Mouse (Mus musculus) spleen, adult 18-20 months (tissue): ENCODE measurements at regions not wholly inside any gene's neighbourhood (a gene's known extent, or its start where the extent isn't known, plus 50 kb on each side); places are given as distances from the start of the nearest gene placed in this dataset.
"Not testable (repeated sequence)": the region's sequence is repeated elsewhere in the genome, so short reads cannot be mapped to it uniquely, and the experiment has no call there.

Experiments
- DNase-seq, 2 experiments: peaks; one replicate each; pipeline ENCODE4 v3.0.0; 2022; ENCODE audit warnings: mixed read lengths in 2 of 2

DNA sequence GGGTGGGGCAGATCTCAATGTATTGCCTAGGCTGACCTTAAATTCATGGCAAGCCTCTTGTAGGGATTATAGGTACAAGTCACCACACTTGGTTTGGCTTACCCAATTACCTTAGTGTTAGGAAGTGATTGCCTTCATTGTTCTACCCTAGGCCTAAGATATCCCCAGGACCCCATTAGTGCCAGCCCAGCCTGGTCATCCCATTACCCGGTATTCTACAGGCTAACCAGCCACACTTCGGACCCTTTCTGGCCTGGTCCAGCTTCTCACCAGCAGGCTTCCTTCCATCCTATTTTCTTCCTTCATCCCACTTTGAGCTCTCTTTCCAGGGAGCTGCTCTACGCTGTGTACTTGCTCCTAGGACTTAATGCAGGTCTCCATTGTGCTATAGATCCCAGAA lies 59.5 kb downstream of the Tex35 start:
- DNase-seq, result no peak

DNA sequence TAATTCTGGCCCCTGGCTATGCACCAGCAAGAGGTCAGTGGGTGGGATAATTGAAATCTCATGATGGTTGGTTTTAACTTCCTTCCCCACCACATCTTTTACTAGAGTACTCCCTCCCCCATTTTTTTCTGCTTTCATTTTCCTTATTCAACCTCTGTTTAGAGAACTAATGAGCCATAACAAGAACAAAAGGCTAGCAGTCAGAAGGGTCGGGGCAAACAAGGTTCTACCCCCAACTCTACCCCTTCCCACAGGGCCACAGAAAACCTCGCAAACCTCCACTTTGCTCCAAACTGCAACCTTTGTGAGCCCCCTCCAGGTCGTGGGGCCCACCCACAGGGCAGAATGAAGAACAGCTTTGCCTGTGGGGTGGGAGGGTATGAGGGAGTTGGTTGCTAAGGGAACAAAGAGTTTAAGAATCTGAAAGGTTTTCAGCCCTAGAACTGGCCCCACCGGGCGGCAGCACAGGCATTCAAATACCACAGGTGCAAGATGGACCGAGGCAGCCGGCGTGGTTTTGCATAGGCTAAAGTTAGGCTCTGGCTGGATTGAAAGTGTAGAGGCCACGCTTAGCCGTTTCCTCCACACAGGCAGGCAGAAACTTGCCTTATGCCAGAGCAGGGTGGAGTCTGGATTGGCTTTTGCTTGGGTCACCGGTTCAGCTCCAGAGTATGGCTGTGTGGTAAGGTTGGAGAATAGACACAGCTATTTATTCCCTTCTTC lies 60.1 kb downstream of the Tex35 start:
- DNase-seq, result peak; percentile 56 to 69

DNA sequence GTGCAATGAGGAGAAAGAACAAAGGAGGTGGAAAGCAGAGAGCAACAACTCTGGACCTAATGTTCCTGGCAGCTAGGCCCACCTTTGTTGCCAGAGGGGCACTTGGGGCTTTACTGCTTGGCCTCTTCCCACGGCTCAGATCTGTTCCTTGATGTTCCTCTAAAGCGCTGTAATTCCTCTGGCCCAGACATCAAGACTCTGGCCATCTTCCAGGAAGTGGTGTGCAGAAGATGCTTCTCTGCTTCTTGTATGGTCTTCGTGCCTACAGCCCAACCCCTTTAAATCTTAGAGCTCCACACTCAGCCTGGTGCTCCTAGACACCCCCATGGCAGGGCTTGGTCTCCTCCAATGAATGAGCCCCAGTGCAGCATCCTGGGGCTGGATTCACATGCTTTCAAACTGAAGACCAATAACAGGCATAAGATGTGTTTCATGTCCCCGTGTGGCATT lies 60.7 kb downstream of the Tex35 start:
- DNase-seq, result no peak

DNA sequence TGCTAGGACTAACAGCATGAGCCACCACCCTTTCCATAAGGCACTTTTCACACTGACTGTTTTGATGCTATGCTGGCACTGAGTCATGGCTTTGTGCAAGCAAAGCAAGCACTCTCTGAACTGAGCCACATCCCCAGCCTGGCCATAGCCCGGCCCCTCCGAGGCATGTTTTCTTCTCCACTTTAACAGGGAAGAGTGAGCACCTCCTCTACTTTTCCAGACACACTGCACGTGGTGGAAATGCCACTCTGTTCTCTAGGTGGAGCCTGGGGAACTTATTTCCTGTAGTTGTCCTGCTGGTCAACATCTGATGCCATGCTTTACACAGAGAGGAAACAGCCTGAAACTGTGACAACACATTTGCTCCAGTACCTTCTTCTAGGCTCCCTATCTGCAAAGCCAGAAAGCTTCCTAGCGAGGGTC lies 61.7 kb downstream of the Tex35 start:
- no peak for DNase-seq

DNA sequence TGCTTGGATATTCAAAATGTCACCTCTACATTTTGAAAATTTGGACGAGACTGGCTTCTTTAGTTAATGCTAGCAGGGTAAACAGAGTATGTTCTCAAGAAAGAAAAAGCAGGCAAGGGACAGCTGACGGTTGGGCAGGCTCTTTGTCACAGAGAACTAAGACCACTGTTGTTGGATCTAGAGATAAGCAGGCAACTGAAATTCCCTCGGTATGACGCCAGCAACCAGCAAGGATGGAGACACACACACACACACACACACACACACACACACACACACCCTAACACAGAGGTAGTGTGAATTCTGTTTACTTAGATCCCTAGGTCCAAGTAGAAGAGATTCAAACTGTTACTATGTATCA lies 68.7 kb downstream of the Tex35 start:
- DNase-seq, result no peak

DNA sequence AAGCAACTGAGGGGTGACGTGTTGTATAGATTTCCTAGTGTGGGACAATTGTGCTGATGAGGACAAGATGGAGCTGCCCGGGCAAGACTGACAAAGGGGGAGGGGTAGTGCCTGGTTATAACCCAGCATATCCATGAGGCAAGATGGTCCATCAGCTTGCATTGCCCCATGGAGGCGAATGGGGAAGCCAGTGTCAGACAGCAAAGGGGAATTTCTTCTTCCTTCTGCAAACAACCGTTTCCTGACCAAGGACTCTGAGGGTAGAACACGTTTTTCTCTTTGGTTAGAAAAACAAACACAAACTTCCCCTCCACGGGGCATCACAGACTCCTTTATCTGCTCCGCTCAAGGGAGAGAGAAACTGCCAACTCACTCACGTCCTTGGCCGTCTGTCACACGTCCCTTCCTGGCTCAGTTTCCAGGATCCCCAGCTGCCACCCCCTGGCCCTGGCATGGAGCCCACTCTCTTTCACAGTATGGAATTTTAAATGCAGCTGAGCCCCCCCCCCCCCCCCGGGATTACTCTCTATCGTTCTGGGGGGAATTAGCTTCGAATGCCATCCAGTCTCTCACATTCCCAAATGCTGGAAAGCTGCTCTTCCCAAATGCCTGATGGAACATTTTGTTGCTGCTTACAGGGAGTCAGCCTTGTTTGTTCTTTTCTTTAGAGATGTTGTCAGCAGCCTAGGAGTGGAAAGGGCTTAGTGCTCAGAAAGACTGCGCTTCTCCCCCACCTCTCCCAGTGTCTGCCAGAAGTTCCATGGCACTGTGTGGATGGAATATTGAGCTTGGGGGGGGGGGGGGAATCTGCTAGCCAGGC lies 69.3 kb downstream of the Tex35 start:
- DNase-seq, result no peak

- no peak for DNase-seq
Measured at GRCm38 (mm10) chr1:157038111-157039008, 70.1 kb downstream of the Tex35 start.

DNA sequence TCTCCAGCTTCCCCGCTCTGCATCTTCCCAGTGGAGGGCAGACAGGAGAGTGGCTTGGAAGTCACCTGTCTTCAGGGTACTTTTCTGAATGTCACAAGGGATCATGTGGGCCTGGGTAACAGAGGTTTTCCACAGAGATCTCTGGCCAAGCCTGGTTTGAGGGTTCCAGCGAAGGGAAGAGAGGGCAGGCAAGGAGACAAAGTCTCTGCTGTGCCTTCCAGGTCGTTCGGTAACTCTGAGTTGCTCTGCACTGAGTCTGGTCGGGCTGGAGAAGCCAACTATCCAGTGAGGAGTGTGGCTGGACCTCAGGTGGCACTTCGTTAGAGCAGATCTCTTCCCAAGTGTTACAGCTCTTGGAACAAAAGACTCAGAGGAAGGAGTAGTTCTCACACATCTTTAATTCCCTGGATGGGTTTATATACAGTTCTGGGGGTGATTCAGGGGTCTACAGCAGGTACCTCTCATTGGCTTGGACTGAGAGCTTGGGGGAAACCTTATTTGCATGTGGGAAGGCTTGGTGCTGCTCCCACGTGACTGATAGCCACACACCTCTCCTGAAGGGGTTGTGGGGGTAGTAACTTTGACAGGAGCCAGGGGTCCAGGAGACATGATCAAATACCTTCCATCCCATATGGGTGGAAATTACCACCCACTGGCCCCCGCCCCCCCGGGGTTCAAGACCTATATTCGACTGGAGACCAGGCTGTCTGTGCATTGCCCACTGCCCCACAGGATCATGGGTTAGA lies 71.1 kb downstream of the Tex35 start:
- DNase-seq, result no peak

DNA sequence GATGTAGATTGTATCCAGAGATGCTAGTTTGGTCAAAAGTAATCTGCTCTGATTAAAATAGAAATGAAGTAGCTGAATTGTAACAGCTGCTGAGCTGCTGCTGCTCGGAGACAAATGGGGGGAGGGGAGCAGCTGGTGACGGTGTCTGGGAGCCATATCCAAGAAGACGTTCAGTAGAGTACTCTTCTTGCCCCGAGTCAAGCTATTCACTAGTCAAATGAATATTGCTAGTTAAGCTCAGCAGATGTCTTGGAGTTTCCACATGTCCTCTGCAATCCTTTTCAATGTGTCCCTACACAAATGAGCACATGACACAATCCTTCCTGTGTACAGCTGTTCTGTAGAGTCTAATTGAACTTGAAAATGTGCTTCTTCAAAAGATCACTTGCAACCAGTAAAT lies 71.7 kb downstream of the Tex35 start:
- DNase-seq, result no peak

DNA sequence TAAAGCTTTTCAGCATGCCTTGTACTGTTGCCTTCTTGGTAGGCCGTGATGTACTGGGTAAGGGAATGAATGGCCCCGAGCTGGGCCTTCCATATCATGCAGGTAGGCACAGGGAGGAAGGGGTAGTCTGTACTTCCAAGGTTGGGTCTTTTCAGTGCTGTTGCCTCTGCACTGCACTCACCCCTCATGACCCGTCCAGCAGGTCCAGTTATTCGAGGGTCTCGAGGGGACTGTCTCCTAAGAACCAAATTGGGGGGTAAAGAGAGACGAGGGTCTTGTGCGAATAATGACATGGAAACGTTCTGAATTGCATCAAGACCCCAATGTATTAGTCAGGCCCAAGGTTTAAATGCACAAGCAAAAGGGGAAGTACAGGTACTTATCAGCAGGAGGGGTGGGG lies 73.3 kb downstream of the Tex35 start:
- not testable (repeated sequence) for DNase-seq

DNA sequence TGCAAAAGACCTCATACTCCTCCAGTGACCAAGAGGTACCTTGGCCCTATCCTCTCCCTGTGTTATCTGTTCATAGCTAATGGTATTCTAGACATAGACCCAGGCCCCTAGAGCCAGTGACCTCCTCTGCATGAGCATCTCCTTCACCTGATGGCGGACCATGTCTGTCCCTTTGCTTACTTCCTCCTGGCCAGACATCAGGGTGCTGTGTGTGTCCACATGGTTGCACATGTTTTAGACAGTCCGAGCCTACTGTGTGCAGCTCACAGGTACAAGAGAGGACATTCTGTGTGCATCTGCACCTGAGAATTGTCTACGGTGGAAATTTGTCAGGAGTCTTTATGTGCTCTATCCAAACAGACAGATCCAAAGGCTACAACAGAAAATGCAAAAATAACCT lies 79.8 kb downstream of the Tex35 start:
- DNase-seq, result no peak

DNA sequence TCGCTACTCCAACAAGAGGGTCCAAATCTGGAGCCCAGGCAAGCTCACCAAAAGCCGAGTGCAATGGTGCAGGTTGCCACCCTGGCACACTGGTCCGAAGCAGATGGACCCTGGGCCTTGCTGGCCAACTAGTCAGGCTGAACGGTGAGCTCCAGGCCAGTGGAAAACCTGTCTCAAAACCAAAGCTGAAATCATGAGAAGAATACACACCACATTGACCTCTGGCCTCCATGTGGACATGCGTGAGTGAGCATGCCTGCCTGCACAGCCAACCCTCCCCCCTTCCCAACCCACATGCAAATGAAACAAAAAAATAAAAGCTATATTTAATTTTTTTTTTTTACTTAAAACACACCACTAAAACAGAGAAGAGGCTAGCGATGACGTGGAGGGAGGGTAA lies 80.8 kb downstream of the Tex35 start:
- DNase-seq, result peak in 1 of 2 experiments; percentile 61

DNA sequence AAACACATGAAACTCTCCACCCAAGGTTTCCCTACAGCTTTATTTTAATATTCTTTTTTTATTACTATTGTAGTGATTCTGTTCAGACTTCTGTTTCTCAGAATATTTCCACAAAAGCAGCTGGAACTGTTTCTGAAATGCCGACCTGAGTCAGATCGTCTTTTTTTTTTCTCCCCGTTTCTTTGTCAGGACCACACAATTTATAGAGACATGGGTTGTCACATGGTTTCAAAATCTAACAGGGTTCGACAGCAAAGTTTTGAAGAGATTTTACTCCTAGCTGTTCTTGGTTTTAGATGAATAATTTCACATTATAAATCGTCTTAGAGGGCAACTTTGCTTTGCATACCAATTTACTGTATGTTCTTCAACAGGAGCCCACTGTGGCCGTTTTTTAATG lies 84.0 kb upstream of the Ralgps2 start:
- no peak for DNase-seq

- DNase-seq, result peak in 1 of 2 experiments; percentile 45
Measured at GRCm38 (mm10) chr1:157022456-157023435, 83.3 kb upstream of the Ralgps2 start.

DNA sequence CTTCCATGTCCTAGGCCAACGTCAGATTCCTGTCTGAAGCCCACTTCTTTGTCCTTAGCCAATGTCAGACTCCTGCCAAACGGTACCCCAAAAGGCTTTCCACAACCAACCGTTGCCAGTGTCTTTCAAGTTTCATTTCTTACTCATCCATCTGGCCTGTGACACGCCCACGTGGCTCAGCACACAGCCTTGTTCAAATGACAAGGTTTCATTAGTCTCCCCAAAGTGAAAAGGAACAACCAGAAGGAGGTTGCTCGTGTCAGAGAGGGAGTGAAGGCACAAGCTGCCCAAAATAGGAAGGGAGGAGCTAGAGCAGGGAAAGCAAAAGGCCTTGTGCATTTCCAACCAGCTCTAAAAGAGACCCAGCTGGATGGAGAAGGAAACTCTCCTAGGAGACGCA lies 80.5 kb upstream of the Ralgps2 start:
- no peak for DNase-seq

GRCm38 (mm10) chr1:157018726-157019125 lies 79.3 kb upstream of the Ralgps2 start:
- DNase-seq, result no peak

- DNase-seq, result peak in 1 of 2 experiments; percentile 62
Measured at GRCm38 (mm10) chr1:157017198-157017994, 78.0 kb upstream of the Ralgps2 start.

DNA sequence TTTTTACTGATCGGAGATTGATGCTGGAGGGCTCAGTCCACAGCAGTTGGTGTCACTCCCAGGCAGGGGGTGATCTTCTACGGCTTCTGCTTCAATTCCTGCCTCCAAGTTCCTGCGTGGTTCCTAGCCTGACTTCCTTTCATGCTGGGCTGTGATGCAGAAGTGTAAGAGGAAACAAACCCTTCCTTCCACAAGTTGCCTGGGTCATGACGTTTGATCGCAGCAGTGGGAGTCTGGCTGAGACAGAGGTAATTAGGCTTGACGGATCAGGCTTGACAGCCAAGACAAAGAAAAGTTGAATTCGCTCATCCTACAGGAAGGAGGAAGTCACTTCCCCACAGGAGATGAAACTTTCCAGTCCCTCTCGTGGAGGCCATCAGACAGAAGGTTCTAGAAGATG lies 77.2 kb upstream of the Ralgps2 start:
- DNase-seq, result no peak

DNA sequence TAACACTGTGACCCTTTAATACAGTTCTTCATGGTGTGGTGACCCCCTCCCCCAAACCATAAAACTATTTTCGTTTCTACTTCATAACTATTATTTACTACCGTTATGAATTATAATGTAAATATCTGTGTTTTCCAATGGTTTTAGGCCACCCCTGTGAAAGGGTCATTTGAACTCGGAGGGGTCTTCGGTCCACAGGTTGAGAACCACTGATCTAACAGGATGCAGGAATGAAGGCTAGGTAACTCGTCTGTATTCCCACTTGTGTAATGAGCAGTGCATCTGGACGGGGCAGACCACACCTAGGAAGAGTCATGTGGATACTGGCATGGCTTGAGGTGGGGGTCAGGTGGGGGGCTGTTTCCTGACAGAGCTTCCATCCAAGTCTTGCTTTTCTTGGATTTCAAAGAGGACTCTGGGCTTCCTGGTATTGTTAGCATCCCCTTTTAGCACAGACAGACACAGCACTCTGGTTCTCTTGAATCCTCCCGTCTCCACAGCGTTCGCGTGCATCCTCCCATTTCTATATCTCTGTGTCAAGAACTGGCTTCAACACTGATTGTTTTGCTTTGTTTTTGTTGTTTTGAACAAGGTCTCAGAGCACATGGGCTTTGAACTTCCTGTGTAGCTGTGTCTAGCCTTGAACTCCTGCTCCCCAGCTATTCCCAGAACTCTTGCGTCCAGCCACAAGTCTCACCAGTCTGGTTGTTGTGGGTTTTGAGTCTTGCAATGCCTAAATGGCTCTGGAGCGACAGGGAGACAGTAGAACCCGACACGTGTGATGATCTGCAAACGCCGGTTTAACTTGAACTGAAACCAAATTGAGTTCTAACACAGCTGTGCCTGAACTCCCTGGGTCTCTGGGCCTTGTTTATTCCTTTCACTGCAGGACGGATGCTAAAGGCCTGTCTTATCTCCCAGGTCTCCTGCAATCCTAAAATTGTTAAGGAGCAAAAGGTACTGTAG lies 75.4 kb upstream of the Ralgps2 start:
- DNase-seq, result peak in 1 of 2 experiments; percentile 6
